Mouse (Mus musculus): ENCODE data around the gene Ilvbl. TPM values are rescaled to one million over a fixed set of nuclear protein-coding genes. Genes with fewer than 3 reads are reported as not detected.

The Ilvbl gene
- polyA plus RNA-seq, 1 experiment from 2014 or later, result 77.0 TPM

DNA sequence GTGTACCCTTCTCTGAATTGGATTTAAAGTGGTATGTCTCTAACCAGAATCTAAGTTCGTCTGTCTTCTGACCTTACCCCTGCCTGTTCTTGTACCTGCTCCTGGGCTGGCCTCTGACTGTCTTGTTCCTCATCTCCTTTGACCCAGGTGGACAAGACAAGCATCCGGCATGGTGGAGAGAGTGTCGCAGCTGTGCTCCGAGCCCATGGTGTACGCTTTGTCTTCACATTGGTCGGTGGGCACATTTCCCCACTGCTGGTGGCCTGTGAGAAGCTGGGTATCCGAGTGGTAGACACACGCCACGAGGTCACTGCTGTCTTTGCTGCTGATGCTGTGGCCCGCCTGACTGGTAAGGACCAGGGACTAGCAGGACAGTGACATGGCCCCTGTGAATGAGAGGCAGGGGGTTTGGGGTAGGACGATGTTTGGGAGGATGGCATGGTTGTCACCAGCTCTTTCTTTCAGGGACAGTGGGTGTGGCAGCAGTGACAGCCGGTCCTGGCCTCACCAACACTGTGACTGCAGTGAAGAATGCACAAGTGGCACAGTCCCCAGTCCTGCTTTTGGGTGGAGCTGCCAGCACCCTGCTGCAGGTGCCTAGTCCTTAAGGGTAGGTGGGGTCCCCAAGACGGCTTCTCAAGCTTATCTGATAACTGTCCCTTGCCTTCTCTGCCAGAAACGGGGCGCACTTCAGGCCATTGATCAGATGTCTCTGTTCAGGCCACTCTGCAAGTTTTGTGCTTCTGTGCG, 2.5 kb downstream of the Ilvbl start:
- 90% methylated on average over 16 of the region's 16 CpGs for WGBS
- Histone ChIP-seq H3K27ac (no peak overlapping the region), H3K36me3 (peaks cover 44% of the 10 kb centered on the region), H3K9me3 (no peaks in the 10 kb centered on the region), H3K4me3 (no peak overlapping the region), H3K4me2 (no peak overlapping the region), H3K9ac (no peak overlapping the region), H3K4me1 (peaks cover 15% of the 10 kb centered on the region), H3K27me3 (no peaks in the 10 kb centered on the region)
- no peak for ATAC-seq (ENCODE audit: insufficient number of reproducible peaks, low FRiP score, low TSS enrichment, low read depth)

DNA sequence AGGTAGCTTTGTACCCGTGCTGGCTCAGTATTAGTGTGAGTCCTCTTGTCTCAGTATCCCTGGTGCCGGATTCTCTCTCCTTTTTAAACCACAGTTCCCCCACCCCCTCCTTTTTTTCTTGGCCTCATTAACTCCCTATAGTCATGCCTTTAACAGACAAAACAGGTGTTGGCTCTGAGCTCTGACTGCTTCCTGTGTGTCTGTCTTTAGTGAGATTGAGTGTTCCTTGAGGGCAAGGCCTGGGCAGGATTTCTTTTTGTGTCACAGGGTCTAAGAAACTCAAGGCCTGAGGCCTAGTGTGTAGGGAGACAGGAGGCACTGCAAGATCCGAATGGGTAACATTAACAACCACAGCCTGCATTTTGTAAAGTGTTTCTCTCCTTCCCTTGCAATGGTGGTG, 4.1 kb downstream of the Ilvbl start:
- no peak overlapping the region for H3K9ac ChIP-seq
- no peak for ATAC-seq (ENCODE audit: insufficient number of reproducible peaks, low FRiP score, low TSS enrichment, low read depth)
- 64% methylated on average over 3 of the region's 3 CpGs for WGBS
- H3K27me3 ChIP-seq, result no peaks in the 10 kb centered on the region
- peaks cover 13% of the 10 kb centered on the region for H3K4me1 ChIP-seq
- peaks cover 57% of the 10 kb centered on the region for H3K36me3 ChIP-seq
- H3K4me3 ChIP-seq, result no peak overlapping the region
- no peak overlapping the region for H3K27ac ChIP-seq
- no peak overlapping the region for H3K4me2 ChIP-seq
- H3K9me3 ChIP-seq, result no peaks in the 10 kb centered on the region

DNA sequence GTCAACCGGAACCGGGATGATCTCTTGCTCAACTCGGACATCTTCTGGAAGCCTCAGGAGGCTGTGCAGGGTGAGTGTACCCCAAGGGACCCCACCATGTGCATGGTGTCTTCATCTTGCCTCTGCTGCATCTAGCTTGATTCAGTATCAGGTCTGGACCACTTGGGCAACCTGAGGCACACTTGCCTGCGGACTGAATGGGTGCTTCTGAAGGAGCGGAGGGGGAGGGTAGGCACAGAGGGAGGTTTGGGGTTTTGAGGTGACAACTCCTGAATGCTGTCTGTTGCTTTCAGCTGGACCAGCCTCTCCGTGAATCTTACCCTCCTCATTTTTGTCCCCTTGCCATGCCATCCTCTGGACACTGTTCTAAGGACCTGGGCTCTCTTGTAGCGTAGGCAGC, 7.0 kb downstream of the Ilvbl start:
- Histone ChIP-seq H3K4me1 (0 out of 2 replicates have a peak, but pooled peaks cover under 1% of the 10 kb centered on the region), H3K27me3 (no peaks in the 10 kb centered on the region), H3K9me3 (no peaks in the 10 kb centered on the region), H3K4me2 (no peak overlapping the region), H3K9ac (no peak overlapping the region), H3K4me3 (no peak overlapping the region), H3K27ac (no peak overlapping the region), H3K36me3 (peaks cover 86% of the 10 kb centered on the region)
- ATAC-seq (ENCODE audit: insufficient number of reproducible peaks, low FRiP score, low TSS enrichment, low read depth), result no peak
- WGBS, result 88% methylated on average over 7 of the region's 7 CpGs

DNA sequence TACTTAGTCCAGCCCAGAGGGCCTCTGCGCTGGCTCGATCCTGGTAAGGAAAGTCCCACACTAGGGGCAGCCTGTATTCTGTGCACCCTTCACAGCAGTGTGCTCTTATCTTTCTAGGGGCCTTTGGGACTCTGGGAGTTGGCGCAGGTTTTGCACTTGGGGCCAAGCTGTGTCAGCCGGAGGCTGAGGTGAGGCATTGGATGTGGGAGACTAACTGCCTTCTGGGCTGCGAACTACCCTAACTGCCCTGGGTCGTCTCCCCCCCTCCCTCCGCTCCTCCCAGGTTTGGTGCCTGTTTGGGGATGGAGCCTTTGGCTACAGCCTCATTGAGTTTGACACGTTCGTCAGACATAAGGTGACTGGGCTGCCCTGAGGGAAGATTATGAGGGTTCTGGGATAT, 9.2 kb downstream of the Ilvbl start:
- ATAC-seq (ENCODE audit: insufficient number of reproducible peaks, low FRiP score, low TSS enrichment, low read depth), result no peak
- Histone ChIP-seq H3K4me1 (no peaks in the 10 kb centered on the region), H3K36me3 (peaks cover 92% of the 10 kb centered on the region), H3K27me3 (no peaks in the 10 kb centered on the region), H3K27ac (no peak overlapping the region), H3K9ac (no peak overlapping the region), H3K9me3 (no peaks in the 10 kb centered on the region), H3K4me2 (no peak overlapping the region), H3K4me3 (no peak overlapping the region)
- WGBS, result 62% methylated on average over 9 of the region's 9 CpGs

DNA sequence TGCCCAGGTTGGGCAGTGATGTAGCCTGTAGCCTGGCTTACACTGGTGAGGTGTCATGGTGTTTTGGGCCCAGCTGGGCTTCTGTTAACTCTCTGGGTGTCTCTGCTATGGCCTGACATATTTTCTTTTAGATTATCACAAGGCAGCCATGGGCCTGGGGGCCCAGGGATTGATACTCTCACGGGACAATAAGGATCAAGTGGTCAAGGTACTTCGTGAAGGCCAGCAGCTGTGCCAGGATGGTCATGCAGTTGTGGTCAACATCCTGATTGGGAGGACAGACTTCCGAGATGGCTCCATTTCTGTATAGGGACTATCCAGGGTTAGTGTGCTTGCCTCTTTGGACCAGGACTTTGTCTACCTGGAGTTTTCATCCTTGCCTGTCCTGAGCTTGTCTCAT, 9.8 kb downstream of the Ilvbl start:
- ATAC-seq (ENCODE audit: insufficient number of reproducible peaks, low FRiP score, low TSS enrichment, low read depth), result no peak
- WGBS, result 72% methylated on average over 3 of the region's 3 CpGs
- H3K9ac ChIP-seq, result no peak overlapping the region
- H3K27ac ChIP-seq, result no peak overlapping the region
- H3K4me3 ChIP-seq, result no peak overlapping the region
- H3K27me3 ChIP-seq, result no peaks in the 10 kb centered on the region
- H3K9me3 ChIP-seq, result no peaks in the 10 kb centered on the region
- H3K36me3 ChIP-seq, result peaks cover 92% of the 10 kb centered on the region
- no peaks in the 10 kb centered on the region for H3K4me1 ChIP-seq
- H3K4me2 ChIP-seq, result no peak overlapping the region

DNA sequence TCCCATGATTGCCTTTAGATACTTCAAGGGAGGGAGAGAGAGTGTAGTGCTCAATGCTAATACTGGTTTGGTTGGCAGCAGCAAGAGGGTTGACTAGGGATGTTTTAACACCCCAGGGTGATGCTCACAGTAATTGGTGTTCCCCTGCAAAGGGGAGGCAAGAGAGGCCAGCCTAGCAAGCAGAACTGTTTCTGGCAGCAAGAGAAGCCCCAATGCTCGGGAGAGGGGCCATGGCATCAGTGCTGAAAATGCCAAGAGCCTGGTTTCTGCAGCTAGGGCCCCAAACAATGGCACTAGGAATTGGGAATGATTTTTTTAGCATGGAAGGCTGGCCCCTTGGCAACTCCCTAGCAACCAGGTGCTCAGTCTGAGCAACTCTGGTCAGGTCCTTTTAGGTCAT, 10.8 kb downstream of the Ilvbl start:
- ATAC-seq (ENCODE audit: insufficient number of reproducible peaks, low FRiP score, low TSS enrichment, low read depth), result no peak
- Histone ChIP-seq H3K4me2 (no peak overlapping the region), H3K9ac (no peak overlapping the region), H3K4me1 (peaks cover 6% of the 10 kb centered on the region), H3K4me3 (no peak overlapping the region), H3K27ac (no peak overlapping the region), H3K9me3 (no peaks in the 10 kb centered on the region), H3K27me3 (no peaks in the 10 kb centered on the region), H3K36me3 (peaks cover 93% of the 10 kb centered on the region)
- 68% methylated on average over 1 of the region's 1 CpGs for WGBS

DNA sequence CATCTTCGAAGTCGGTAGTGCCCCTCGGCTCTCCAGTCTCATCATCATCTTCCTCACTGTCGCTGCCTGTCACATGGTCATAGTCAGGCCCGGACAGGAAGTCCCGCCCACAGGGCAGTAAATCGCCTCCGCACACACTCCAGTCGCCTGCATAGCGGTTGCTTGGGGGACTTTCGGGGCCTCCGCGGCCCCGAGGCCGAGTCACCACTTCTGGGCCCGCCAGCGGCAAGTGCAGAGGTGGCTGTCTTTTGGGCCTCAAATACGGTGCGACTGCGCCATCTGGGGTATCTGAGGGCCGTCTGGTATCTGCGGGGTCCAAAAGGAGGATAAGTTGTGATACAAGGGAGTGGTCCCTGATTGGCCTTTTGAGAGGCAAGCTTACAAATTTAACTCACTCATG, 11.5 kb downstream of the Ilvbl start:
- no peak overlapping the region for H3K4me3 ChIP-seq
- no peaks in the 10 kb centered on the region for H3K27me3 ChIP-seq
- H3K27ac ChIP-seq, result no peak overlapping the region
- no peak overlapping the region for H3K4me2 ChIP-seq
- no peaks in the 10 kb centered on the region for H3K9me3 ChIP-seq
- 87% methylated on average over 22 of the region's 22 CpGs for WGBS
- peaks cover 87% of the 10 kb centered on the region for H3K36me3 ChIP-seq
- no peak overlapping the region for H3K9ac ChIP-seq
- H3K4me1 ChIP-seq, result peaks cover 12% of the 10 kb centered on the region
- ATAC-seq (ENCODE audit: insufficient number of reproducible peaks, low FRiP score, low TSS enrichment, low read depth), result no peak

DNA sequence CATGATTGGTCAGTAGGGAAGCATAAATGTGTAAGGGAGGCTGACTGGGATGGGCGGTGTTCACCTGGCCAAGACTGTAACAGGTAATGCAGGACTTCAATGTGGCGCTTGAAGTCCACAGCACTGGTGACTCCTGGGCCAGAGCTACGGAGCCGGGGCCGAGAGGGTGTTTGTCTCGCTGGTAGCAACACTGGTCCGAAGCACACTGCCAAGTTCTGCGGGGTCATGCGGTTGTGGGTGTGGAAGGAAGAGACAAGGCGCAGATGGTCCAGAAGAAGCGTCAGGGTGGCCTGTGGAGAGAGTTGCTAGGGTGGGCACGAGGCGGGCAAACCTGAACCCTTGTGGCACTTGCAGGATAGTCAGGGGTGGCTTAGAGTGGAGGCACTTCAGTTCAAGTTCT, 11.9 kb downstream of the Ilvbl start:
- no peak overlapping the region for H3K9ac ChIP-seq
- peaks cover 83% of the 10 kb centered on the region for H3K36me3 ChIP-seq
- WGBS, result 96% methylated on average over 13 of the region's 13 CpGs
- no peaks in the 10 kb centered on the region for H3K27me3 ChIP-seq
- no peak overlapping the region for H3K4me3 ChIP-seq
- ATAC-seq (ENCODE audit: insufficient number of reproducible peaks, low FRiP score, low TSS enrichment, low read depth), result no peak
- peaks cover 16% of the 10 kb centered on the region for H3K4me1 ChIP-seq
- H3K27ac ChIP-seq, result no peak overlapping the region
- no peaks in the 10 kb centered on the region for H3K9me3 ChIP-seq
- H3K4me2 ChIP-seq, result no peak overlapping the region

DNA sequence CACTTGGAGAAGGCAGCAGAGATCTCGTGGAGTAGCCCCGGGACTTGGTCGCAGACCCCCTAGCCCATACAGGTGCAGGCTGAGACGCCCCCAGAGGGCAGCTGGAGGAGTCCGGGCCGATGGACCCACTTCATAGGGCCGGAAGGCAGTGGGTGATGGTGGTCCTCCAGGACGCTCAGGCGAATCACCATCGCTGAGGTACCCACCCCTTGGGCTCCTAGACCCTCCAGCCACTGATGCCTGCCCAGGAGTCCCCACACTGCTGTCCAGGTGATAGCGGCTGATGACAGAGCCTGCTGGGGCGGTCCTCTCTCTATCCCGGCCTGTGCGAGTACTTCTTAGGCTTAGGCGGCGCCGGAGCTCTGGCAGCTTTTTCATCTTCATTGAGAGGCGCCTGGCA, 15.1 kb downstream of the Ilvbl start:
- peaks cover 53% of the 10 kb centered on the region for H3K36me3 ChIP-seq
- H3K9ac ChIP-seq, result no peak overlapping the region; the same call in 1 of the 2 replicates
- H3K4me3 ChIP-seq, result no peak overlapping the region
- peaks cover 21% of the 10 kb centered on the region for H3K4me1 ChIP-seq
- H3K27ac ChIP-seq, result no peak overlapping the region
- no peak overlapping the region for H3K4me2 ChIP-seq
- no peaks in the 10 kb centered on the region for H3K9me3 ChIP-seq
- no peak for ATAC-seq (ENCODE audit: insufficient number of reproducible peaks, low FRiP score, low TSS enrichment, low read depth)
- H3K27me3 ChIP-seq, result no peaks in the 10 kb centered on the region
- whole genome bisulfite sequencing, result 97% methylated on average over 18 of the region's 18 CpGs

DNA sequence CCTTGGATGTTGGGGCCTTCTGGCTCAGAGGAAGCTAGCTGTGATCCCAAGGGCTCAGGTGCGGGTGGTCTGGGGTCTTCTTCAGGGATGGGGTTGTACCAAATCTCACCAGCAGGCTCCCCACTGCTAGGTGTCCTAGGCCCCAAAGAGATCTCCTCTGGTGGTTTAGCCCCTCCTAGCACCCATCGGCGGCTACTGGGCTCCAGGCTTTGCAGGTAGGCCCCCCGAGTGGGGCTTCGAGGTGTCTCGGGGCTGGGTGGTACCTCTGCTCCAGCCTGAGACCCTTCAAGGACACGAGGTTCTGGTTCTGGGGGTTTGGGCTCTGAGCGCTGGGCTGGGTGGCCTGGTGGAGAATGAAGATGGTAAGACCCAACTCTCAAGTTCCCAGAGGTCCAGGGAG, 15.8 kb downstream of the Ilvbl start:
- Histone ChIP-seq H3K9me3 (no peaks in the 10 kb centered on the region), H3K4me2 (peak overlapping the region; percentile 64)
- 94% methylated on average over 8 of the region's 8 CpGs for WGBS

DNA sequence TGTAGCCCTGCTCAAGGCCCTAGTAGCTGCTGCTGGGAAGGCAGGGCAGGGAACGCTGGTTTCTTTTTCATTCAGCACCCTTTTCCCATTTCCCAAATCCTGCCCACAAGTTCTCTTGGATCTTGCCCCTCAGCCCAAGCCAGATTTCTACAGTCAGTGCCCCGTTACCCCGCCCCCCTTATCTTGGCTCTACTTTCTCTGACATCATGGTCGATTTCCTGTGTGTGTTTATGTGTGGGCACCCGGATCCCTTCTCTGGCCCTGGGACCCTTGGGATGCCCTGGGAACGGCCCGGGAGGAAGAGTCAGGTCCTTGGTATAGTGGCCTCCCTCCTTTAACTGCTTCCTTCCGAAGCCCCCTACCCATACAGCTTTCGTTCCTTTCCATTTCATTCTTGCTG, 16.6 kb downstream of the Ilvbl start:
- ATAC-seq (ENCODE audit: insufficient number of reproducible peaks, low FRiP score, low TSS enrichment, low read depth), result no peak

More for the DNA sequence above, 15.8 kb downstream of the Ilvbl start:
- peak overlapping the region; percentile 74 for H3K4me3 ChIP-seq
- H3K27me3 ChIP-seq, result no peaks in the 10 kb centered on the region
- H3K36me3 ChIP-seq, result peaks cover 47% of the 10 kb centered on the region
- ATAC-seq (ENCODE audit: insufficient number of reproducible peaks, low FRiP score, low TSS enrichment, low read depth), result no peak
- H3K9ac ChIP-seq, result no peak overlapping the region; the same call in none of the 2 replicates
- H3K4me1 ChIP-seq, result peaks cover 21% of the 10 kb centered on the region
- no peak overlapping the region for H3K27ac ChIP-seq

DNA sequence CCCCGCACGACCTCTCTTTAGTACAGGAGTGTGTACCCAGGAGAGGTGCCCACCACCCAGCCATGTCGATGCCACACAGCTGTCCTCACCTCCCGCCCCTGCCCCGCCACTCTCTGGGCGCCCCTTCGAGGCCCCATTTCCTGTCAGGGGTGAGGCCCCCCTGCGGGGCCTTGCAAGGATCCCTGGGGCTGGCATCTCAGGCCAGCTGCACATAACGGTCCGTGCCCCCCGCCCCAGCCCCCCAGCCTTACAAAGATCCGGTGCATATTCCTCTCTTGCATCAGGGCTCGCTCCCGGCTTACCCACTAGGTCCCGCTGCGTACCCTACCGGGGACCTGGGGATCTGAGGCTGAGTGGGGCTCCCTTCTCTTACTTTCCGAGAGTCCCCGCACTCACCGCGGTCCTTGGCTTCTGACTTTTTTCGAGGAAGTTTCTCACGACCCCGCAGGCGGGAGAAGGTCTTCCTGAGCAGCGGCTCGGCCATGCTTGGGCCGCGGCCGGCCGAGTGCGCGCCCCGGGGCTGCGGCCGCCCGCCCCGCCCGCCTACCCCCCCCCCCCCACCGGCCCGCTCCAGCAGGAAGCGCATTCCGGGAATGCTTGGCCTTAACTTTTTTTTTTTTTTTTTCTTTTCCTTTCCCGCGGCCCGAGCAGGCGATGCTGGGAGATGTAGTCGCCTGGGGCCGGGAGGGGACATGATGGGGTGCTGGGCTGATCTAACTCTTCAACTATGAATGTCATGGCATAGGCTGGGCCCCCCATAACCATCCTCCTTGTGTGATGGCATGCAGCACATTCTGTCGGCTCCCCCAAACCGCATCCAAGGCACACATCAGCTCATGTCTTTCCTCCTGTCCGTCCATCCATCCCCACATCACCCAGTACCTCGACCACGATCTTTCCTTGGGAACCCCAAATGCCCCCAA, 17.5 kb downstream of the Ilvbl start, which contains the start of gene Syde1:
Syde1 (minus strand) TSS at position 559 of the 923 bp plus-strand sequence.
- WGBS, result 4% methylated on average over 43 of the region's 54 CpGs
- peak within 1 kb of the TSS; percentile 74 for H3K4me3 ChIP-seq
- peak within 1 kb of the TSS; percentile 64 for H3K4me2 ChIP-seq
- H3K9me3 ChIP-seq, result no peaks in the 10 kb centered on the region
- H3K27ac ChIP-seq, result peak within 1 kb of the TSS; percentile 94
- no peaks in the 10 kb centered on the region for H3K27me3 ChIP-seq
- peak within 1 kb of the TSS; percentile 82 for H3K9ac ChIP-seq
- H3K36me3 ChIP-seq, result peaks cover 29% of the 10 kb centered on the region
- peak; percentile 69 for ATAC-seq (ENCODE audit: insufficient number of reproducible peaks, low FRiP score, low TSS enrichment, low read depth)
- peaks cover 21% of the 10 kb centered on the region for H3K4me1 ChIP-seq

More for the DNA sequence above, 16.6 kb downstream of the Ilvbl start:
- H3K9ac ChIP-seq, result peak overlapping the region; percentile 82
- H3K4me1 ChIP-seq, result peaks cover 21% of the 10 kb centered on the region
- H3K4me2 ChIP-seq, result peak overlapping the region; percentile 64
- 16% methylated on average over 9 of the region's 9 CpGs for WGBS
- H3K27me3 ChIP-seq, result no peaks in the 10 kb centered on the region
- H3K27ac ChIP-seq, result peak overlapping the region; percentile 94
- no peaks in the 10 kb centered on the region for H3K9me3 ChIP-seq
- H3K4me3 ChIP-seq, result peak overlapping the region; percentile 74
- H3K36me3 ChIP-seq, result peaks cover 39% of the 10 kb centered on the region

Data from limb, embryonic 15.5 days (tissue).